In genomic region chr7:92479143-92479542, GRCm38 (mm10) we compare ENCODE assay signal across 21 mouse cellular contexts.
"Had no signal": no experiment of that assay in that cellular context is flagged by ENCODE, and none has a peak within 500 bp of the region (broad histone marks: within the 10 kb centered on the region; RNA-seq: fewer than 3 reads in every experiment).

No protein-coding gene starts in this region.

- H3K36me3 ChIP-seq: liver, embryonic 15.5 days; lung, embryonic 15.5 days; midbrain, embryonic 13.5 days; midbrain, embryonic 15.5 days; neural tube, embryonic 13.5 days; neural tube, embryonic 15.5 days; stomach, embryonic 15.5 days had no signal

- H3K27me3 ChIP-seq: liver, embryonic 15.5 days; lung, embryonic 15.5 days; megakaryocyte, embryonic 14.5 days; midbrain, embryonic 13.5 days; midbrain, embryonic 15.5 days; neural tube, embryonic 13.5 days; neural tube, embryonic 15.5 days; stomach, embryonic 15.5 days had no signal

- H3K4me3 ChIP-seq: liver, embryonic 15.5 days; lung, embryonic 15.5 days; megakaryocyte, embryonic 14.5 days; midbrain, embryonic 13.5 days; midbrain, embryonic 15.5 days; neural tube, embryonic 13.5 days; neural tube, embryonic 15.5 days; stomach, embryonic 15.5 days had no signal

- H3K4me2 ChIP-seq: liver, embryonic 15.5 days; lung, embryonic 15.5 days; midbrain, embryonic 11.5 days; midbrain, embryonic 13.5 days; midbrain, embryonic 15.5 days; neural tube, embryonic 13.5 days; neural tube, embryonic 15.5 days; stomach, embryonic 15.5 days had no signal

- ATAC-seq: liver, postnatal 0 days; lung, postnatal 0 days; midbrain, embryonic 13.5 days; midbrain, embryonic 15.5 days had no signal

- H3K27ac ChIP-seq: liver, embryonic 15.5 days; lung, embryonic 15.5 days; macrophage; midbrain, embryonic 13.5 days; midbrain, embryonic 15.5 days; neural tube, embryonic 13.5 days; neural tube, embryonic 15.5 days; stomach, embryonic 15.5 days; stomach, postnatal 0 days had no signal

- H3K4me1 ChIP-seq: liver, embryonic 15.5 days; lung, embryonic 15.5 days; midbrain, embryonic 15.5 days; neural tube, embryonic 13.5 days; neural tube, embryonic 15.5 days; stomach, embryonic 15.5 days had no signal

- DNase-seq: liver, postnatal 0 days; lung, adult 2 months; lung, postnatal 14 days; lung, postnatal 36 days; retina, postnatal 1 day; right cerebral cortex, adult 18-20 months; right cerebral cortex, postnatal 25 days; thymus, adult 2 months; thymus, postnatal 36 days had no signal

- H3K9me3 ChIP-seq: liver, embryonic 15.5 days; lung, embryonic 15.5 days; midbrain, embryonic 13.5 days; midbrain, embryonic 15.5 days; neural tube, embryonic 13.5 days; neural tube, embryonic 15.5 days; stomach, embryonic 15.5 days had no signal

- H3K9ac ChIP-seq: liver, embryonic 15.5 days; liver, postnatal 0 days; lung, embryonic 15.5 days; midbrain, embryonic 13.5 days; midbrain, embryonic 15.5 days; neural tube, embryonic 13.5 days; neural tube, embryonic 15.5 days; stomach, embryonic 15.5 days had no signal
